Comparison of ENCODE assay signal across 9 mouse cellular contexts in the genomic region with DNA sequence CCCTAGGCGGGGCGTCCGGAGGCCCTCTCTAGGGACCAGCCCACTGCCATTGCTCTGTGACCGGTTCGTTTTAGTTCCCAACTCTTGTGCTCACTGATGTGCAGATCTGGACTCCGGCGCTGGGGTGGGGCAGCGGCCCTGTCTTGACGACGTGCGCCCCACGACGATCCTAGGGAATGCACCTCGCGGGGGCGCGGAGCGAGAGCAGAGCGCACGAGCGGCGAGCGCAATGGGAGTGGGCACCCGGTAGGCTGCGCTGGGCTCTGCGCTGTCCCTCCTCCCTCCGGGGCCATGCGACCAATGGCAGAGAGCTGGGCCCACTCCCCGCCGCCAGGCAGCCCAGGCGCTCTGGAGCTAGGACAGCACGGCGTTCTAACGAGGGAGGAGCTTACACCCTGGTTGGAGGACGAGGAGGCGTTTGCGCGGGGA. TPM values are rescaled to one million over a fixed set of nuclear protein-coding genes. Genes with fewer than 3 reads are reported as not detected.
A peak's percentile ranks its signal among the peaks of the same experiment; 100 is the strongest.
DNase-seq lines count a peak whose midpoint lies in the region; ATAC-seq and TF ChIP-seq lines count a peak whose summit lies in the region.
"Had no signal": no experiment of that assay in that cellular context is flagged by ENCODE, and none has a peak within 500 bp of the region (broad histone marks: within the 10 kb centered on the region; RNA-seq: fewer than 3 reads in every experiment).

Gene Sertm1, minus strand, starts transcription at position 245 of the 429 bp plus-strand sequence.

- peak; percentile 100 for ATAC-seq in forebrain, embryonic 14.5 days
- peak; percentile 96 for ATAC-seq in intestine, embryonic 14.5 days (replicated peaks; ENCODE audit: low FRiP score, low TSS enrichment, low read depth)
- ATAC-seq in liver, embryonic 11.5 days (replicated peaks; ENCODE audit: low FRiP score): peak; percentile 88

- no peaks in the 10 kb centered on the region for H3K4me1 ChIP-seq in ES-Bruce4 (ENCODE audit: control insufficient read depth, insufficient read depth, low read length)
- peaks cover 6% of the 10 kb centered on the region; the same call in 1 of the 2 replicates for H3K4me1 ChIP-seq in forebrain, embryonic 14.5 days (ENCODE audit: control insufficient read depth, insufficient read depth, low read length)
- 0 out of 2 replicates have a peak, but pooled peaks cover 6% of the 10 kb centered on the region for H3K4me1 ChIP-seq in intestine, embryonic 14.5 days (replicated peaks; ENCODE audit: control insufficient read depth, insufficient read depth, low read length)
- no peaks in the 10 kb centered on the region for H3K4me1 ChIP-seq in liver, embryonic 11.5 days (replicated peaks; ENCODE audit: control insufficient read depth, insufficient read depth, low read length)

- TF ChIP-seq EP300 in ES-Bruce4 (IDR thresholded peaks at IDR 0.05; ENCODE audit: insufficient read depth, low read depth, low read length): no peak

- no peak within 1 kb of the TSS for H3K27ac ChIP-seq in ES-Bruce4 (ENCODE audit: insufficient read depth, low read length)
- H3K27ac ChIP-seq in forebrain, embryonic 14.5 days (ENCODE audit: low read depth, low read length): no peak within 1 kb of the TSS
- no peak within 1 kb of the TSS for H3K27ac ChIP-seq in intestine, embryonic 14.5 days (ENCODE audit: low read depth)
- H3K27ac ChIP-seq in liver, embryonic 11.5 days (ENCODE audit: low read depth, low read length): no peak within 1 kb of the TSS

- H3K9me3 ChIP-seq in ES-Bruce4 (replicated peaks; ENCODE audit: control insufficient read depth, insufficient read depth, low read length, poor library complexity, severe bottlenecking): no peaks in the 10 kb centered on the region
- H3K9me3 ChIP-seq in forebrain, embryonic 14.5 days (replicated peaks; ENCODE audit: control insufficient read depth, low read length): no peaks in the 10 kb centered on the region
- no peaks in the 10 kb centered on the region for H3K9me3 ChIP-seq in intestine, embryonic 14.5 days (ENCODE audit: control insufficient read depth, low read length)
- H3K9me3 ChIP-seq in liver, embryonic 11.5 days (ENCODE audit: control insufficient read depth, low read length): no peaks in the 10 kb centered on the region

- peak within 1 kb of the TSS; percentile 86 for H3K4me2 ChIP-seq in forebrain, embryonic 14.5 days (ENCODE audit: low read length)
- H3K4me2 ChIP-seq in intestine, embryonic 14.5 days (ENCODE audit: low read length): peak within 1 kb of the TSS; percentile 91
- H3K4me2 ChIP-seq in liver, embryonic 11.5 days: peak within 1 kb of the TSS; percentile 59

- H3K4me3 ChIP-seq in ES-Bruce4 (ENCODE audit: low read depth, low read length): peak within 1 kb of the TSS; percentile 59
- H3K4me3 ChIP-seq in forebrain, embryonic 14.5 days (ENCODE audit: low read depth, low read length): peak within 1 kb of the TSS; percentile 52
- peak within 1 kb of the TSS; percentile 47 for H3K4me3 ChIP-seq in intestine, embryonic 14.5 days (ENCODE audit: low read depth, low read length)
- H3K4me3 ChIP-seq in liver, embryonic 11.5 days (ENCODE audit: low read depth, low read length): peak within 1 kb of the TSS; percentile 48

- intact Hi-C loops in gastrocnemius, postnatal 14 days (cut with DNase I; ENCODE audit: low total_unique reads): no loop called here

- no peak for TF ChIP-seq POLR2A in ES-Bruce4 (IDR thresholded peaks at IDR 0.05; ENCODE audit: insufficient read depth, low read length)

- peak within 1 kb of the TSS; percentile 19 for H3K9ac ChIP-seq in ES-Bruce4 (ENCODE audit: low read depth, poor library complexity, severe bottlenecking)
- H3K9ac ChIP-seq in forebrain, embryonic 14.5 days (ENCODE audit: low read length): peak within 1 kb of the TSS; percentile 68
- H3K9ac ChIP-seq in intestine, embryonic 14.5 days (ENCODE audit: low read length): peak within 1 kb of the TSS; percentile 32
- peak within 1 kb of the TSS; percentile 46; the same call in 1 of the 2 replicates for H3K9ac ChIP-seq in liver, embryonic 11.5 days (ENCODE audit: low read depth, low read length)

- H3K27me3 ChIP-seq in ES-Bruce4 (ENCODE audit: control insufficient read depth, insufficient read depth, low read length, poor library complexity, severe bottlenecking): peaks cover 11% of the 10 kb centered on the region
- peaks cover 5% of the 10 kb centered on the region; the same call in 1 of the 2 replicates for H3K27me3 ChIP-seq in forebrain, embryonic 14.5 days (replicated peaks; ENCODE audit: control insufficient read depth, insufficient read depth, low read length)
- peaks cover 38% of the 10 kb centered on the region for H3K27me3 ChIP-seq in intestine, embryonic 14.5 days (replicated peaks; ENCODE audit: control insufficient read depth, insufficient read depth, low read length)
- H3K27me3 ChIP-seq in liver, embryonic 11.5 days (replicated peaks; ENCODE audit: control insufficient read depth, insufficient read depth, low read length): peaks cover 20% of the 10 kb centered on the region

- no peak for TF ChIP-seq CTCF in ES-Bruce4 (IDR thresholded peaks at IDR 0.05; ENCODE audit: low read depth, low read length)

- under 1% methylated on average over 36 of the region's 38 CpGs for WGBS in forebrain, embryonic 14.5 days
- WGBS in intestine, embryonic 14.5 days: under 1% methylated on average over 37 of the region's 38 CpGs
- WGBS in liver, embryonic 11.5 days: 2% methylated on average over 37 of the region's 38 CpGs

- peak; percentile 34 for DNase-seq in adrenal gland, postnatal 10 days
- DNase-seq in adrenal gland, adult 8-10 months: no peak
- DNase-seq in forebrain, embryonic 14.5 days (ENCODE audit: low spot score): peak; percentile 87
- peak; percentile 83 for DNase-seq in intestine, embryonic 14.5 days (ENCODE audit: low spot score)
- DNase-seq in liver, embryonic 11.5 days (ENCODE audit: low spot score): peak; percentile 68
- peak; percentile 80 for DNase-seq in right cerebral cortex, postnatal 25 days
- DNase-seq in gastrocnemius, postnatal 14 days: no peak

- H3K36me3 ChIP-seq in ES-Bruce4 (ENCODE audit: control insufficient read depth, insufficient read depth, low read length, poor library complexity, severe bottlenecking): no peaks in the 10 kb centered on the region
- H3K36me3 ChIP-seq in forebrain, embryonic 14.5 days (ENCODE audit: control insufficient read depth, insufficient read depth, low read length): no peaks in the 10 kb centered on the region
- no peaks in the 10 kb centered on the region for H3K36me3 ChIP-seq in intestine, embryonic 14.5 days (ENCODE audit: control insufficient read depth, insufficient read depth, low read length)
- no peaks in the 10 kb centered on the region for H3K36me3 ChIP-seq in liver, embryonic 11.5 days (ENCODE audit: control insufficient read depth, insufficient read depth, low read length)

RNA-seq across cellular contexts. Expression of gene Sertm1, which starts in this region (rescaled TPM):
- total RNA-seq in adrenal gland, postnatal 10 days (2021): not detected
- total RNA-seq in adrenal gland, adult 8-10 months (2022): not detected
- 0.53 and 1.0 TPM in 2 replicates for polyA plus RNA-seq in ES-Bruce4 (2011; ENCODE audit: insufficient read depth, insufficient read length, low read depth, missing spikeins)
- polyA plus RNA-seq in forebrain, embryonic 14.5 days (2014; fragmentation: Nextera tagmentation; extraction: Ambion mirVana): 1.4 and 1.5 TPM in 2 replicates
- polyA plus RNA-seq in intestine, embryonic 14.5 days (2014; fragmentation: Nextera tagmentation; extraction: Ambion mirVana): 0.15 and 0.20 TPM in 2 replicates
- polyA plus RNA-seq in liver, embryonic 11.5 days (2014; fragmentation: Nextera tagmentation; extraction: Ambion mirVana): 0.77 and 0.82 TPM in 2 replicates
- total RNA-seq in gastrocnemius, postnatal 14 days (2021): not detected
- polyA plus RNA-seq: gonadal fat pad, adult 2 months had no signal

Comparison
In these comparisons a context has a peak if more than half of its experiments do, and no peak if none do; other contexts are left out.
1. Peak in DNase-seq in adrenal gland, postnatal 10 days; RNA of the gene not detected or under 1 TPM.
2. Peak in DNase-seq, ATAC-seq, H3K4me3 ChIP-seq, H3K9ac ChIP-seq and H3K4me2 ChIP-seq in intestine, embryonic 14.5 days; RNA of the gene not detected or under 1 TPM.
3. Peak in DNase-seq, ATAC-seq, H3K4me3 ChIP-seq, H3K9ac ChIP-seq and H3K4me2 ChIP-seq in liver, embryonic 11.5 days; RNA of the gene not detected or under 1 TPM.
4. DNase-seq: peak in forebrain, embryonic 14.5 days (single experiment) and right cerebral cortex, postnatal 25 days (single experiment); none in adrenal gland, adult 8-10 months (single experiment) and gastrocnemius, postnatal 14 days (single experiment).
5. Peak in every context shown above with its lines, with median percentiles within 50 percentile points of each other: H3K4me3 ChIP-seq, H3K9ac ChIP-seq, ATAC-seq and H3K4me2 ChIP-seq.